Mouse (Mus musculus) stomach, embryonic 16.5 days (tissue): ENCODE data around the gene Stoml1. TPM values are rescaled to one million over a fixed set of nuclear protein-coding genes. Genes with fewer than 3 reads are reported as not detected.

Source experiments
- ATAC-seq: fragments of 200-750 bp; cut with Nextera tagmentation; 2 replicates; pipeline ENCODE4 v1.8.0; 2017; ENCODE audit warnings: moderate number of reproducible peaks, moderate TSS enrichment; ENCODE audit not compliant: insufficient read depth, low FRiP score
- H3K27ac ChIP-seq: fragments of 300-500 bp; sonication (generic); 2 replicates; pipeline ENCODE4 v1.5.1; 2014; ENCODE audit warnings: low read length
- H3K27me3 ChIP-seq: fragments of 300-500 bp; sonication (generic); 2 replicates; pipeline ENCODE4 v1.6.1; 2014; ENCODE audit warnings: low read length, control low read depth, mixed read lengths; ENCODE audit not compliant: control insufficient read depth, insufficient read depth
- H3K36me3 ChIP-seq: fragments of 300-500 bp; sonication (generic); 2 replicates; pipeline ENCODE4 v1.6.1; 2014; ENCODE audit warnings: low read length; ENCODE audit not compliant: control insufficient read depth, insufficient read depth
- H3K4me1 ChIP-seq: fragments of 300-500 bp; sonication (generic); 2 replicates; pipeline ENCODE4 v1.6.1; 2014; ENCODE audit warnings: low read length, control low read depth, mixed read lengths; ENCODE audit not compliant: control insufficient read depth, insufficient read depth
- H3K4me2 ChIP-seq: fragments of 300-500 bp; sonication (generic); 2 replicates; pipeline ENCODE4 v1.6.1; 2014; ENCODE audit warnings: low read depth, low read length, mixed read lengths
- H3K4me3 ChIP-seq: fragments of 300-500 bp; sonication (generic); replicated peaks from 2 replicates; pipeline ENCODE4 v1.5.1; 2014; ENCODE audit warnings: mild to moderate bottlenecking, low read length
- H3K9ac ChIP-seq: fragments of 300-500 bp; sonication (generic); 2 replicates; pipeline ENCODE4 v1.6.1; 2014; ENCODE audit warnings: low read length
- H3K9me3 ChIP-seq: fragments of 300-500 bp; sonication (generic); replicated peaks from 2 replicates; pipeline ENCODE4 v1.6.1; 2016; ENCODE audit warnings: low read length, control low read depth; ENCODE audit not compliant: control insufficient read depth
- WGBS: fragments of 180-500 bp; shearing (Covaris S2); extraction: QIAGEN DNeasy Blood & Tissue Kit; methylation state at CpG from one replicate; pipeline ENCODE4 v1.1.7; 2014; 5-methylcytosine and 5-hydroxymethylcytosine counted together
- polyA plus RNA-seq: library from polyadenylated mRNA; unstranded; fragments of >200 nt; fragmentation: Nextera tagmentation; extraction: Ambion mirVana; gene quantifications from 2 replicates; pipeline ENCODE4 v1.2.1, GENCODE M21; 2015

Stoml1 gene
- polyA plus RNA-seq = 23.7 and 26.0 TPM in 2 replicates

GRCm38 (mm10) chr9:58253033-58253804 is at the start of gene Stoml1:
Stoml1 (plus strand) TSS chr9:58253164.
- Histone ChIP-seq H3K9me3 (no peaks in the 10 kb centered on the region), H3K4me1 (peaks cover 22% of the 10 kb centered on the region), H3K4me3 (peak within 1 kb of the TSS; percentile 83), H3K4me2 (peak within 1 kb of the TSS; percentile 86), H3K9ac (peak within 1 kb of the TSS; percentile 80), H3K36me3 (no peaks in the 10 kb centered on the region), H3K27ac (peak within 1 kb of the TSS; percentile 66), H3K27me3 (no peaks in the 10 kb centered on the region)
- under 1% methylated on average over 31 of the region's 31 CpGs for WGBS
- ATAC-seq = peak; percentile 96

GRCm38 (mm10) chr9:58203516-58204447 is 49.2 kb upstream of the Stoml1 start, which contains the start of the genes Islr and Islr2:
Islr (minus strand) TSS chr9:58204306.
Islr2 (minus strand) TSS chr9:58204319.
- Histone ChIP-seq H3K9ac (peak within 1 kb of the TSS; percentile 38), H3K9me3 (no peaks in the 10 kb centered on the region), H3K36me3 (no peaks in the 10 kb centered on the region), H3K4me1 (peaks cover 9% of the 10 kb centered on the region; the same call in 1 of the 2 replicates), H3K27ac (no peak within 1 kb of the TSS), H3K4me2 (peak within 1 kb of the TSS; percentile 66), H3K4me3 (peak within 1 kb of the TSS; percentile 44), H3K27me3 (peaks cover 51% of the 10 kb centered on the region)
- ATAC-seq = peak; percentile 75
- WGBS = 4% methylated on average over 42 of the region's 42 CpGs

- whole genome bisulfite sequencing = 3% methylated on average over 18 of the region's 18 CpGs
- ATAC-seq = peak; percentile 79
- Histone ChIP-seq H3K27ac (no peak overlapping the region), H3K27me3 (peaks cover 44% of the 10 kb centered on the region), H3K36me3 (no peaks in the 10 kb centered on the region), H3K9ac (peak overlapping the region; percentile 38), H3K4me2 (peak overlapping the region; percentile 66), H3K4me3 (peak overlapping the region; percentile 44), H3K9me3 (no peaks in the 10 kb centered on the region), H3K4me1 (peaks cover 6% of the 10 kb centered on the region; the same call in 1 of the 2 replicates)
These were observed 48.4 kb upstream of the Stoml1 start for GRCm38 (mm10) chr9:58204448-58205000.

- Histone ChIP-seq H3K9me3 (no peaks in the 10 kb centered on the region), H3K27me3 (peaks cover 29% of the 10 kb centered on the region), H3K4me2 (no peak overlapping the region), H3K9ac (no peak overlapping the region), H3K27ac (no peak overlapping the region), H3K4me1 (peaks cover 6% of the 10 kb centered on the region; the same call in 1 of the 2 replicates), H3K36me3 (no peaks in the 10 kb centered on the region), H3K4me3 (no peak overlapping the region)
- ATAC-seq = no peak
- WGBS = 91% methylated on average over 7 of the region's 7 CpGs
These were observed 47.0 kb upstream of the Stoml1 start for GRCm38 (mm10) chr9:58206013-58206412.

- 59% methylated on average over 8 of the region's 8 CpGs for WGBS
- no peak overlapping the region for H3K27ac ChIP-seq
These were observed 43.3 kb upstream of the Stoml1 start for GRCm38 (mm10) chr9:58209462-58210303.

GRCm38 (mm10) chr9:58210304-58210627 is 42.7 kb upstream of the Stoml1 start:
- Histone ChIP-seq H3K4me3 (no peak overlapping the region), H3K27me3 (no peaks in the 10 kb centered on the region), H3K27ac (no peak overlapping the region), H3K4me2 (no peak overlapping the region), H3K36me3 (no peaks in the 10 kb centered on the region), H3K9ac (no peak overlapping the region), H3K4me1 (peaks cover 12% of the 10 kb centered on the region), H3K9me3 (no peaks in the 10 kb centered on the region)
- no peak for ATAC-seq
- WGBS = 72% methylated on average over 2 of the region's 2 CpGs

More at GRCm38 (mm10) chr9:58209462-58210303, 43.3 kb upstream of the Stoml1 start:
- H3K4me2 ChIP-seq = no peak overlapping the region
- H3K9me3 ChIP-seq = no peaks in the 10 kb centered on the region
- ATAC-seq = no peak
- no peak overlapping the region for H3K9ac ChIP-seq
- no peaks in the 10 kb centered on the region for H3K36me3 ChIP-seq
- H3K4me1 ChIP-seq = peaks cover 10% of the 10 kb centered on the region
- no peaks in the 10 kb centered on the region for H3K27me3 ChIP-seq
- no peak overlapping the region for H3K4me3 ChIP-seq

GRCm38 (mm10) chr9:58213377-58213776 is 39.6 kb upstream of the Stoml1 start:
- H3K27me3 ChIP-seq = no peaks in the 10 kb centered on the region
- H3K4me2 ChIP-seq = no peak overlapping the region
- no peak overlapping the region for H3K4me3 ChIP-seq
- no peak overlapping the region for H3K27ac ChIP-seq
- no peaks in the 10 kb centered on the region for H3K36me3 ChIP-seq
- ATAC-seq = no peak
- no peaks in the 10 kb centered on the region for H3K9me3 ChIP-seq
- peaks cover 12% of the 10 kb centered on the region for H3K4me1 ChIP-seq
- 54% methylated on average over 5 of the region's 5 CpGs for WGBS
- H3K9ac ChIP-seq = no peak overlapping the region

GRCm38 (mm10) chr9:58213865-58214264 is 39.1 kb upstream of the Stoml1 start:
- no peak overlapping the region for H3K9ac ChIP-seq
- no peaks in the 10 kb centered on the region for H3K36me3 ChIP-seq
- no peaks in the 10 kb centered on the region for H3K9me3 ChIP-seq
- ATAC-seq = 0 out of 2 replicates have a peak, but pooled peaks have one; percentile 52
- no peaks in the 10 kb centered on the region for H3K27me3 ChIP-seq
- 8% methylated on average over 5 of the region's 5 CpGs for WGBS
- H3K27ac ChIP-seq = no peak overlapping the region
- no peak overlapping the region for H3K4me2 ChIP-seq
- peaks cover 12% of the 10 kb centered on the region for H3K4me1 ChIP-seq
- H3K4me3 ChIP-seq = no peak overlapping the region
